Mouse (Mus musculus) kidney, adult 2 months (tissue): ENCODE results near the gene Mrpl35.

Experiments used
- CTCF ChIP-seq: fragments of 200-500 bp; conservative IDR thresholded peaks from 2 replicates; pipeline ENCODE4 v1.5.1; 2011; ENCODE audit warnings: low read depth, mild to moderate bottlenecking, control low read depth, low read length, moderate library complexity, mixed read lengths; ENCODE audit not compliant: insufficient read depth, insufficient read length
- POLR2A ChIP-seq: fragments of 200-500 bp; IDR thresholded peaks from one replicate; pipeline ENCODE4 v1.6.1; 2011; ENCODE audit warnings: low read depth, low read length, control low read depth

DNA sequence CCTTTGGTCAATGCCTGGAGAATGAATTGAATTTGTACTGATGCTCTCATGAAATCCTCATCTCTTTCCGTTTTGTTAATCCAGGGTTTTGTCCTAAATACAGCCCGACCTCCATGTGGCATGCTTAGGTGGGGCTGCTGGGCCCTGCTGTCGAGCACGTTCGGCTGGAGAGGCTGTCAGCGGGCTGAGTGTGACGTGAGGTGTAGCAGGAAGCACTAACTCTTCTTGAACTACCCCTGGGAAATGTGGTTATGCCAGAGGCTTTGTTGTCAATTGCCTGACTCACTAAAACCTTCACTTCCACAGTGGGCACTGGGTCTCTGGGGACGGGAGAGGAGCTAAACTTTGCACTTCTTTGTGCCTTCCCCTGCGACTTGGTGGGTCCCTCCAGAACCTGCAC is 38.4 kb downstream of the Mrpl35 start:
- TF ChIP-seq CTCF = no peak
- no peak for TF ChIP-seq POLR2A
